Mouse (Mus musculus) bone marrow, adult 2 months (tissue): ENCODE measurements around the gene Fam163a.

ENCODE experiments used
- CTCF ChIP-seq: fragments of 200-500 bp; IDR thresholded peaks from 2 replicates; pipeline ENCODE4 v1.5.1; 2011; ENCODE audit warnings: low read length, control low read depth; ENCODE audit not compliant: control insufficient read depth, insufficient read depth
- POLR2A ChIP-seq: fragments of 200-500 bp; IDR thresholded peaks from 2 replicates; pipeline ENCODE4 v1.6.1; 2011; ENCODE audit warnings: low read depth, mild to moderate bottlenecking, control low read depth, low read length, borderline replicate concordance; ENCODE audit not compliant: control insufficient read depth

DNA sequence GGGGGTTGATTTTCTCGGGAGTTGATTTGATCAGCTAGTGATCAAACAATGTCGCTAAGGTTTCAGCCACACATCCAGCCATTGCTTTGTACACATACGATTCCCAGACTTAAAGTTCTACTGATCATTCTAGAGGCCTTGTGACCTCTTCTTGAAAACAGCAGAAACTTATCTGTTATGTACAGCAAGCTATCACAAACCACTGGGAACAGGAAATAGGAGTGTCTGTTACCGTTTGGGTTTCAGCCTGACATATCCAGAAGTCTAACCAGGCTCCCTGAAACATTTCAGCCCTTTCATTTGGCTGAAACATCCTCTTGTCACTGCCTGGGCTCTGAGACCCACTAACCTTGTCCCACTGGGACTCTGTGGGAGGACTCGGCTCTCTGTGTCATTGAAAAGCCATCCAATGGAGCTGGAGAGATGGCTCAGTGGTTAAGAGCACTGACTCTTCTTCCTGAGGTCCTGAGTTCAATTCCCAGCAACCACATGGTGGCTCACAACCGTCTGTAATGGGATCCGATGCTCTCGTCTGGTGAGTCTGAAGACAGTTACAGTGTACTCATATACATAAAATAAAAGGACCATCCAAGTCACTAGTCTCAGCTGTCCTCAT is 90.8 kb downstream of the Fam163a start:
- TF ChIP-seq POLR2A (no peak), CTCF (no peak)
